Comparison of ENCODE assay signal across 9 mouse cellular contexts in genomic region chr8:86901972-86902371, GRCm38 (mm10). TPM values are rescaled to one million over a fixed set of nuclear protein-coding genes. Genes with fewer than 3 reads are reported as not detected.
DNase-seq lines count a peak whose midpoint lies in the region; ATAC-seq lines count a peak whose summit lies in the region.
"Had no signal": no experiment of that assay in that cellular context is flagged by ENCODE, and none has a peak within 500 bp of the region (broad histone marks: within the 10 kb centered on the region; RNA-seq: fewer than 3 reads in every experiment).

No protein-coding gene starts in this region.

- DNase-seq in adrenal gland, adult 2 months, result peak; percentile 54
- DNase-seq in adrenal gland, postnatal 4 days (ENCODE audit: low spot score in 2 of 2), result no peak
- DNase-seq in heart, adult 18-20 months, result peak; percentile 53 to 90
- peak; percentile 67 to 74 for DNase-seq in kidney, adult 8-10 months
- DNase-seq in lung, postnatal 36 days, result peak; percentile 87
- DNase-seq in right cerebral cortex, postnatal 25 days, result no peak
- no peak for DNase-seq in ovary, postnatal 14 days (ENCODE audit: low spot score)

- ATAC-seq in erythroblast, adult 5-6 weeks (replicated peaks; ENCODE audit: low FRiP score, poor library complexity, severe bottlenecking), result no peak
- ATAC-seq: intestine, embryonic 16.5 days had no signal

RNA-seq across cellular contexts. Expression of gene N4bp1, which starts 16.9 kb away (rescaled TPM):
- total RNA-seq in adrenal gland, adult 2 months (2021), result 10 to 100 TPM; 23.2 to 45.6 TPM
- 13.2 and 19.9 TPM in 2 replicates for polyA plus RNA-seq in adrenal gland, adult 2 months (2012; rRNA removed)
- total RNA-seq in adrenal gland, postnatal 4 days (2021), result 10 to 100 TPM; 37.1 to 37.4 TPM
- 10 to 100 TPM; 16.9 to 17.0 TPM for total RNA-seq in heart, adult 18-20 months (2021)
- total RNA-seq in erythroblast, adult 5-6 weeks (2015; ENCODE audit: low replicate concordance), result 5.0 and 10.7 TPM in 2 replicates
- 6.0 and 8.4 TPM in 2 replicates for total RNA-seq in erythroblast, adult 5-6 weeks (2017; ENCODE audit: low replicate concordance)

Comparison
In these comparisons a context has a peak if more than half of its experiments do, and no peak if none do; other contexts are left out.
1. DNase-seq: peak in adrenal gland, adult 2 months (single experiment), heart, adult 18-20 months (2 of 2), kidney, adult 8-10 months (2 of 2) and lung, postnatal 36 days (single experiment); none in adrenal gland, postnatal 4 days (0 of 2), right cerebral cortex, postnatal 25 days (single experiment) and ovary, postnatal 14 days (single experiment).